Mouse (Mus musculus) 416B (cell line): ENCODE measurements around the gene Adam26a.
"Not testable (repeated sequence)": the region's sequence is repeated elsewhere in the genome, so short reads cannot be mapped to it uniquely, and the experiment has no call there.

Experiments
- DNase-seq: peaks from one replicate; pipeline ENCODE4 v3.0.0; 2011; ENCODE audit warnings: low read depth

Adam26a gene

GRCm38 (mm10) chr8:43576607-43577006 is at the start of gene Adam26a:
TSS of gene Adam26a (minus strand) at chr8:43576707.
- DNase-seq = not testable (repeated sequence)

DNA sequence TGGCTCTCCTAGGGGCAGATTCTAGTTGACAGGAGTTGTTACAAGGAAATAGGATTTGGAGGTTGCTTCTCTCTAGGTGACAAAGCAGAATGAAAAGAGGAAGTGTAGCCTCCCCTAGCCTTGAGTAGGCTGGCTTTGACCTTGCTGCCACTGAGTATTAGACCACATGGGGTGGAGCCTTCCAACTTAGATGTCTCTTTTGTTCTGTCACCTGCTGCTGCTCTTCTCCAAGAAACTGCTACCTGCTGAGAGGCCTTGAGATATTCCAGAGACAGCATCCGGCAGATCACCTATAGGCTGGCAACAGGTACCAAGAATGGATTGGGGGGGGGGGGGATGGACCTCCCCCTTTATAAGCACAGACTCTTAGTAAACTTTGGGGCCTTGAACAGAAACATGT is 39.5 kb upstream of the Adam26a start:
- no peak for DNase-seq

DNA sequence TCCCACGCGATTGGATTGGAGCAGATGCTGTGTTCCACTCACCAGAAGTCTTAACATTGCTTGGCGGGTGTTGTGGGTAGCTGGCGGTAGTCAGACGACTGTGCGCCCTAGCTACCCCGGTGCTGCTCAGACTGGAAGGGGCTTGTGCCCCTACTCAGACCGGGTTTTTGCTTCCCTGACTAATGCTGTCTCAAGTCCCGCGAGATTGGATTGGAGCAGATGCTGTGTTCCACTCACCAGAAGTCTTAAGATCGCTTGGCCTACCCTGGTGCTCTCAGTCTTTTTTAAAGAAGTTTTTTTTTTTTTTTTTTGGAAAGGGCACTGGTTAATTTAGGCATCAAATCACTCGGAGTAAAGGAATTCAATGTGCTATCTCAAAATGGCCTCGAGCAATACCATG is 27.1 kb upstream of the Adam26a start:
- not testable (repeated sequence) for DNase-seq

- DNase-seq = not testable (repeated sequence)
These were observed 26.7 kb upstream of the Adam26a start for GRCm38 (mm10) chr8:43603166-43603565.

DNA sequence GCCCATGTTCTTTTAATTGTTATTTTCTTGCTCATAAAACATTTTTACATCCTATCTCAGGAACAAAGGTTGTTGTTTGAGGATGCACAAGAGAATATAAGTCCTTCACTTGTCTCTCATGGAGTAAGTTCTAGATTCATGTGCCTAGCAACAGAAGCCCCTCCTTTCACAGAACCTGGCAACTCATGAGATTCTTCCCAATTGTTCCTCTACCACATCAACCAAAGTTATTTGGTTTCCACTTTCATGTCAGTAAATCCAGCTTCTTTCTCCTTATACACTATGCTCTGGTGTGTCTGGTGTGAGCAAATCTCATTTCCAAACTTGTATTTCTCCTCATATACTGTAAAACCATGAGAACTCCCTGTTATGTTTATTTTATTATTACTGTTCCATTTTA is 48.5 kb downstream of the Adam26a start, which contains the start of gene Adam26b:
Gene Adam26b, minus strand, starts transcription at position 101 of the 400 bp plus-strand sequence.
- DNase-seq = not testable (repeated sequence)
